Mouse (Mus musculus) limb, embryonic 15.5 days (tissue): Measurements from ENCODE around the gene Il27ra. TPM values are rescaled to one million over a fixed set of nuclear protein-coding genes. Genes with fewer than 3 reads are reported as not detected.
A peak's percentile ranks its signal among the peaks of the same experiment; 100 is the strongest.

Experiments
- ATAC-seq: fragments of 200-750 bp; cut with Nextera tagmentation; 2 replicates; pipeline ENCODE4 v1.8.0; 2017; ENCODE audit warnings: low read depth, moderate TSS enrichment; ENCODE audit not compliant: insufficient number of reproducible peaks, low FRiP score, low TSS enrichment
- H3K27ac ChIP-seq: fragments of 300-500 bp; sonication (generic); 2 replicates; pipeline ENCODE4 v1.5.1; 2015; ENCODE audit warnings: moderate library complexity, mild to moderate bottlenecking, inconsistent platforms
- H3K27me3 ChIP-seq: fragments of 300-500 bp; sonication (generic); 2 replicates; pipeline ENCODE4 v1.6.1; 2015; ENCODE audit warnings: inconsistent platforms
- H3K36me3 ChIP-seq: fragments of 300-500 bp; sonication (generic); 2 replicates; pipeline ENCODE4 v1.6.1; 2015; ENCODE audit warnings: inconsistent platforms
- H3K4me1 ChIP-seq: fragments of 300-500 bp; sonication (generic); 2 replicates; pipeline ENCODE4 v1.6.1; 2015; ENCODE audit warnings: inconsistent platforms
- H3K4me2 ChIP-seq: fragments of 300-500 bp; sonication (generic); 2 replicates; pipeline ENCODE4 v1.6.1; 2015; ENCODE audit warnings: mild to moderate bottlenecking, inconsistent platforms
- H3K4me3 ChIP-seq: fragments of 300-500 bp; sonication (generic); 2 replicates; pipeline ENCODE4 v1.5.1; 2015; ENCODE audit warnings: mild to moderate bottlenecking, inconsistent platforms
- H3K9ac ChIP-seq: fragments of 300-500 bp; sonication (generic); 2 replicates; pipeline ENCODE4 v1.6.1; 2015; ENCODE audit warnings: inconsistent platforms
- H3K9me3 ChIP-seq: fragments of 300-500 bp; sonication (generic); 2 replicates; pipeline ENCODE4 v1.6.1; 2016; ENCODE audit warnings: inconsistent platforms
- WGBS: fragments of 180-500 bp; shearing (Covaris S2); methylation state at CpG from one replicate; pipeline ENCODE4 v1.1.7; 2015; 5-methylcytosine and 5-hydroxymethylcytosine counted together
- polyA plus RNA-seq: library from polyadenylated mRNA; unstranded; fragments of >200 nt; fragmentation: Nextera tagmentation; extraction: Ambion mirVana; gene quantifications from 2 replicates; pipeline ENCODE4 v1.2.1, GENCODE M21; 2015

Gene Il27ra
- polyA plus RNA-seq, 1 experiment from 2014 or later: 2.2 TPM

GRCm38 (mm10) chr8:84032777-84033176 is 9.6 kb downstream of the Il27ra start:
- H3K4me2 ChIP-seq: no peak overlapping the region
- H3K4me3 ChIP-seq: no peak overlapping the region
- no peak for ATAC-seq
- H3K36me3 ChIP-seq: no peaks in the 10 kb centered on the region
- WGBS: 70% methylated on average over 4 of the region's 4 CpGs
- H3K9ac ChIP-seq: no peak overlapping the region
- no peaks in the 10 kb centered on the region for H3K4me1 ChIP-seq
- peaks cover 19% of the 10 kb centered on the region; the same call in 1 of the 2 replicates for H3K27me3 ChIP-seq
- H3K27ac ChIP-seq: no peak overlapping the region
- H3K9me3 ChIP-seq: no peaks in the 10 kb centered on the region

- no peak for ATAC-seq
Measured at GRCm38 (mm10) chr8:84029272-84029671, 13.1 kb downstream of the Il27ra start.

GRCm38 (mm10) chr8:84027449-84027848 is 14.9 kb downstream of the Il27ra start:
- H3K4me1 ChIP-seq: peaks cover 27% of the 10 kb centered on the region
- H3K27me3 ChIP-seq: peaks cover 31% of the 10 kb centered on the region
- H3K4me3 ChIP-seq: no peak overlapping the region
- WGBS: 13% methylated on average over 10 of the region's 10 CpGs
- no peak overlapping the region for H3K9ac ChIP-seq
- H3K4me2 ChIP-seq: no peak overlapping the region
- ATAC-seq: no peak
- no peak overlapping the region for H3K27ac ChIP-seq
- H3K36me3 ChIP-seq: no peaks in the 10 kb centered on the region
- no peaks in the 10 kb centered on the region for H3K9me3 ChIP-seq

More at GRCm38 (mm10) chr8:84029272-84029671, 13.1 kb downstream of the Il27ra start:
- peaks cover 33% of the 10 kb centered on the region for H3K27me3 ChIP-seq
- H3K4me2 ChIP-seq: no peak overlapping the region
- no peak overlapping the region for H3K4me3 ChIP-seq
- H3K27ac ChIP-seq: no peak overlapping the region
- peaks cover 19% of the 10 kb centered on the region for H3K4me1 ChIP-seq
- H3K36me3 ChIP-seq: no peaks in the 10 kb centered on the region
- no peak overlapping the region for H3K9ac ChIP-seq
- WGBS: 83% methylated on average over 5 of the region's 5 CpGs
- no peaks in the 10 kb centered on the region for H3K9me3 ChIP-seq

GRCm38 (mm10) chr8:84025863-84026262 is 16.5 kb downstream of the Il27ra start:
- Histone ChIP-seq H3K4me3 (peak overlapping the region; percentile 49), H3K27me3 (peaks cover 42% of the 10 kb centered on the region)
- WGBS: under 1% methylated on average over 40 of the region's 41 CpGs

GRCm38 (mm10) chr8:84024171-84024570 is 18.2 kb downstream of the Il27ra start:
- Histone ChIP-seq H3K27me3 (peaks cover 50% of the 10 kb centered on the region), H3K9ac (no peak overlapping the region), H3K27ac (no peak overlapping the region), H3K4me3 (no peak overlapping the region), H3K4me2 (no peak overlapping the region), H3K9me3 (no peaks in the 10 kb centered on the region), H3K4me1 (peaks cover 36% of the 10 kb centered on the region), H3K36me3 (no peaks in the 10 kb centered on the region)
- ATAC-seq: no peak
- WGBS: 20% methylated on average over 10 of the region's 10 CpGs

More at GRCm38 (mm10) chr8:84025863-84026262, 16.5 kb downstream of the Il27ra start:
- ATAC-seq: peak; percentile 66
- Histone ChIP-seq H3K27ac (no peak overlapping the region), H3K9ac (peak overlapping the region; percentile 31; the same call in 1 of the 2 replicates), H3K4me1 (peaks cover 36% of the 10 kb centered on the region), H3K9me3 (no peaks in the 10 kb centered on the region), H3K36me3 (no peaks in the 10 kb centered on the region), H3K4me2 (peak overlapping the region; percentile 90)

DNA sequence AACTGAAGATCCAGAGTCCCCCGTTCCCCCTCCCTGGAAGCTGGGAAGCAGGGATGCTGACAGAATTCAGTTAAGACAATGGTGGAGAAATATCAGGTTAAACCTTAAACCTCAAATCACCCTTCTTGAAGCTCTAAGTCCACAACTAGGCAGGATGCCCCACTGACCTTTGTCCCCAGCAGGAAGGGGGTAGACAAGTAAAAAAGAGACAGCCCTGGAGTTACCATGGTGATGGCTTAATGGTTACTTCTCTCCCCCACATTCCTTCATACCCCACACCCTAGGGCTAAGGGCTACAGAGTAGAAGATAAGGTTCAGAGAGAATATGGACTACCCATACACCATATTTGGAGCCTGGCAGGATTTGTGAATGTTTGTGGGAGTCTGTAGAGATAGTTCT is 18.8 kb downstream of the Il27ra start:
- WGBS: 54% methylated on average over 1 of the region's 1 CpGs
- Histone ChIP-seq H3K27ac (no peak overlapping the region), H3K9me3 (no peaks in the 10 kb centered on the region), H3K27me3 (peaks cover 47% of the 10 kb centered on the region), H3K4me1 (peaks cover 36% of the 10 kb centered on the region), H3K4me2 (no peak overlapping the region), H3K9ac (no peak overlapping the region), H3K4me3 (no peak overlapping the region), H3K36me3 (no peaks in the 10 kb centered on the region)
- no peak for ATAC-seq

- H3K36me3 ChIP-seq: no peaks in the 10 kb centered on the region
- H3K4me3 ChIP-seq: no peak overlapping the region
- no peak for ATAC-seq
- H3K9me3 ChIP-seq: no peaks in the 10 kb centered on the region
- 14% methylated on average over 5 of the region's 5 CpGs for WGBS
- H3K27me3 ChIP-seq: peaks cover 43% of the 10 kb centered on the region
- H3K27ac ChIP-seq: no peak overlapping the region
- no peak overlapping the region for H3K9ac ChIP-seq
- H3K4me1 ChIP-seq: peaks cover 36% of the 10 kb centered on the region
- no peak overlapping the region for H3K4me2 ChIP-seq
Measured at GRCm38 (mm10) chr8:84023085-84023484, 19.3 kb downstream of the Il27ra start.

DNA sequence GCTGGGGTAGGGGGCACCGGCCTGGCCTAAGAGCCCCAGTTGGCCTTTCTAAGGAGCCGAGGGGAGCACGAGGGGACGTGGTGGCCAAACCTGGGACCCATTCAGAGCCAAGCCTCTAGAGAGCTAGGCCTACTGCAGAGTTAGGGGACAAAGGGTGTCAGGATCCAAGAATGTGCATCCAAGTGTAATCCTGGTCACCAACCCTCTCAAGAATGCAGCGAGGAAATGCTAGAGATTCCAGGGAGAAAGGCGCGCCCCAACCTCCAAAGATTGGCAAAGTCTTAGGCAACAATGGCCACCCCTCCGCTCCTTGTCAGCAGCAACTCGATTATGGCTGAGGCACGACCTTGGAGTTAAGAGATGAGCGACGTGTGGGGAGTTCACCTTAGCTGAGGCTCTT is 20.8 kb downstream of the Il27ra start:
- no peak overlapping the region for H3K27ac ChIP-seq
- H3K4me3 ChIP-seq: no peak overlapping the region; the same call in 1 of the 2 replicates
- no peak for ATAC-seq
- H3K9ac ChIP-seq: no peak overlapping the region
- no peaks in the 10 kb centered on the region for H3K9me3 ChIP-seq
- 48% methylated on average over 12 of the region's 12 CpGs for WGBS
- peaks cover 28% of the 10 kb centered on the region for H3K27me3 ChIP-seq
- H3K36me3 ChIP-seq: no peaks in the 10 kb centered on the region
- peak overlapping the region; percentile 19; the same call in 1 of the 2 replicates for H3K4me2 ChIP-seq
- H3K4me1 ChIP-seq: peaks cover 28% of the 10 kb centered on the region

DNA sequence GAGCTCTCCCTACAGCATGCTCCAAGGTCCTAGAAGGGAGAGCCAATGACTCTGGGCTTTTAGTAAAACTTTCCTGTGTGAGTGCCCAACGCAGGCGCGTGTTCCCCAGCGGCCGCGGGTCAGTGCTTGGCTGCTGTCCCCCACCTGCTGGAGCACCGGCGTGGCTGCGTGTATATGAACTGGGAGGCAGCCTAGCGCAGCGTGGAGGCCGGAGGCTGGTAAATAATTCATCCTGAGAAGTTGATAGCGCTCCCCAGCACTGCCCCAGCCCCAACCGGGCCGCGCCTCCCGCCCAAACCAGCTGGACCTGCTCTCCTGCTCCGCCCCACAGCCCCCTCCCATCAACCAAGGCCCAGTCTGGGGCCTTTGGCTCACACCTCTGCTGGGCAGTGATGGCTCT is 21.3 kb downstream of the Il27ra start, which contains the start of gene Palm3:
Gene Palm3 (plus strand): TSS at position 376 of the 400 bp plus-strand sequence.
- no peaks in the 10 kb centered on the region for H3K9me3 ChIP-seq
- 12% methylated on average over 16 of the region's 18 CpGs for WGBS
- H3K27me3 ChIP-seq: peaks cover 25% of the 10 kb centered on the region
- no peak within 1 kb of the TSS for H3K9ac ChIP-seq
- ATAC-seq: no peak
- no peak within 1 kb of the TSS; the same call in 1 of the 2 replicates for H3K4me3 ChIP-seq
- H3K4me1 ChIP-seq: peaks cover 23% of the 10 kb centered on the region
- H3K36me3 ChIP-seq: no peaks in the 10 kb centered on the region
- H3K27ac ChIP-seq: no peak within 1 kb of the TSS
- peak within 1 kb of the TSS; percentile 19; the same call in 1 of the 2 replicates for H3K4me2 ChIP-seq

GRCm38 (mm10) chr8:84019738-84020137 is 22.7 kb downstream of the Il27ra start:
- Histone ChIP-seq H3K9ac (no peak overlapping the region), H3K27me3 (peaks cover 20% of the 10 kb centered on the region), H3K4me2 (no peak overlapping the region), H3K9me3 (no peaks in the 10 kb centered on the region), H3K4me1 (peaks cover 16% of the 10 kb centered on the region), H3K4me3 (no peak overlapping the region), H3K36me3 (no peaks in the 10 kb centered on the region), H3K27ac (no peak overlapping the region)
- no peak for ATAC-seq
- 79% methylated on average over 9 of the region's 9 CpGs for WGBS

DNA sequence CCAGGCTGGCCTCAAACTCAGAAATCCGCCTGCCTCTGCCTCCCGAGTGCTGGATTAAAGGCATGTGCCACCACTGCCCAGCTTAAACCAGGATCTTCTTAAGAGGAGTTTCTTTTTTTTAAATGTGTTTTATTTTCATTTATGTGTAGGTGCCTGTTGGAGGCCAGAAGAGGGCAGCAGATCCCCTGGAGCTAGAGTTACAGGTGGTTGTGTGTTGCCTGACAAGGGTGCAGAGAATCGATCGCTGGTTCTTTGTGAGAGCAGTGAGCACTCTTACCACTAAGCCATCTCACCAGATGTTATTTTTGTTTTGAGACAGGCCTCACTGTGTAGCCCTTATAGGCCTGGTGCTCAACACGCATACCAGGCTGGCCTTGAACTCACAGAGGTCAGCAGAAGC is 26.6 kb downstream of the Il27ra start:
- no peak overlapping the region for H3K4me2 ChIP-seq
- H3K27me3 ChIP-seq: peaks cover 42% of the 10 kb centered on the region
- H3K4me1 ChIP-seq: peaks cover 21% of the 10 kb centered on the region
- no peak overlapping the region for H3K27ac ChIP-seq
- no peaks in the 10 kb centered on the region for H3K9me3 ChIP-seq
- WGBS: 91% methylated on average over 5 of the region's 5 CpGs
- no peaks in the 10 kb centered on the region for H3K36me3 ChIP-seq
- H3K4me3 ChIP-seq: no peak overlapping the region
- no peak overlapping the region for H3K9ac ChIP-seq
- no peak for ATAC-seq

DNA sequence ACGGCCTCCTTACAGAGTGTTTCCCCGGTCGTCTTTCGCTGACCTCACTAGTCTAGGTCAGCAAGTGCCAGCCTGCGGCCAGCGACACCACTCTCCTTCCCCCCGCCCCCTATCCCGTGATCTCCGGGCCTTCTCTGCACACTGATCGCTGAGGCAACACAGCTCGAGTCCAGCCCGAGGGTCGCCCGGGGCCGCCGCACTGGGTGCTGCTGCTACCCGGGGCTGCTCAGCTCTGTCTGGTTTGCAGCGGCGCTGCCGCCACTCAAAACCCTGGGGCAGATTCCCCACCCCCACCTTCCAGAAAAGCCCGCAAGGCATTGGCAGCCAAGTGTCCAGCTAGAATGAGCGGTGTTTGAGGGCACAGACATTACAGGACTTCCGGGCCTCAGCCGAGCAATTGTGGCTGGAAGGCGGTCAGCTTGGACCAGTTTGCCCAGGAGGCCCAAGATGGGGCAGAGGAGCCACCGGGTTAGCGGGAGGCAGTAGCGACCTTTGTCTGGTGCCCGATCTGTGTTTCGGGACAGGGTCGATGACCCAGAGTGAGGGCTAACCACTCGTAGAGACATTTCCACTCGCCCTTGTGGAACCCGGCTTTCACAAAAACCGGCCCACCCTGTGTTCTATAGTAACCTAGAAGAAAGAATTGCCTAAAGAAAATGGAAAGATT is 29.8 kb downstream of the Il27ra start:
- 10% methylated on average over 35 of the region's 35 CpGs for WGBS
- peak overlapping the region; percentile 17; the same call in 1 of the 2 replicates for H3K9ac ChIP-seq
- no peak for ATAC-seq
- no peak overlapping the region for H3K27ac ChIP-seq
- no peaks in the 10 kb centered on the region for H3K9me3 ChIP-seq
- H3K27me3 ChIP-seq: peaks cover 44% of the 10 kb centered on the region
- no peaks in the 10 kb centered on the region for H3K36me3 ChIP-seq
- peak overlapping the region; percentile 53 for H3K4me3 ChIP-seq
- H3K4me1 ChIP-seq: peaks cover 34% of the 10 kb centered on the region
- H3K4me2 ChIP-seq: peak overlapping the region; percentile 99
